Mouse (Mus musculus): ENCODE measurements around the gene Rpap2. TPM values are rescaled to one million over a fixed set of nuclear protein-coding genes. Genes with fewer than 3 reads are reported as not detected.

The Rpap2 gene
- polyA plus RNA-seq, 1 experiment from 2014 or later, result 21.1 TPM

- H3K27ac ChIP-seq (ENCODE audit: low read depth, low read length), result no peak overlapping the region
- H3K4me1 ChIP-seq (replicated peaks; ENCODE audit: control insufficient read depth, insufficient read depth, low read length), result no peaks in the 10 kb centered on the region
- no peak overlapping the region for H3K4me2 ChIP-seq (ENCODE audit: low read depth, low read length, severe bottlenecking)
- H3K9me3 ChIP-seq (ENCODE audit: control insufficient read depth, low read length), result no peaks in the 10 kb centered on the region
- DNase-seq (ENCODE audit: low spot score) (no peak), ATAC-seq (replicated peaks; ENCODE audit: low FRiP score) (no peak)
- H3K9ac ChIP-seq (ENCODE audit: low read length), result no peak overlapping the region
- 97% methylated on average over 3 of the region's 3 CpGs for WGBS
- H3K4me3 ChIP-seq (ENCODE audit: low read depth, low read length), result no peak overlapping the region
- H3K27me3 ChIP-seq (ENCODE audit: control insufficient read depth, insufficient read depth, low read length), result no peaks in the 10 kb centered on the region
- no peaks in the 10 kb centered on the region for H3K36me3 ChIP-seq (ENCODE audit: control insufficient read depth, insufficient read depth, low read length)
Measured at GRCm38 (mm10) chr5:107621327-107621726, 24.2 kb downstream of the Rpap2 start.

GRCm38 (mm10) chr5:107633651-107634050 lies 36.5 kb downstream of the Rpap2 start:
- H3K27me3 ChIP-seq (ENCODE audit: control insufficient read depth, insufficient read depth, low read length), result no peaks in the 10 kb centered on the region
- no peaks in the 10 kb centered on the region for H3K9me3 ChIP-seq (ENCODE audit: control insufficient read depth, low read length)
- H3K4me3 ChIP-seq (ENCODE audit: low read depth, low read length), result no peak overlapping the region
- no peak overlapping the region for H3K27ac ChIP-seq (ENCODE audit: low read depth, low read length)
- no peaks in the 10 kb centered on the region for H3K36me3 ChIP-seq (ENCODE audit: control insufficient read depth, insufficient read depth, low read length)
- WGBS, result 90% methylated on average over 4 of the region's 4 CpGs
- no peak for DNase-seq (ENCODE audit: low spot score)
- ATAC-seq (replicated peaks; ENCODE audit: low FRiP score), result no peak
- no peak overlapping the region for H3K9ac ChIP-seq (ENCODE audit: low read length)
- no peaks in the 10 kb centered on the region for H3K4me1 ChIP-seq (replicated peaks; ENCODE audit: control insufficient read depth, insufficient read depth, low read length)
- no peak overlapping the region for H3K4me2 ChIP-seq (ENCODE audit: low read depth, low read length, severe bottlenecking)

GRCm38 (mm10) chr5:107637106-107637505 lies 39.9 kb downstream of the Rpap2 start:
- DNase-seq (ENCODE audit: low spot score) (no peak), ATAC-seq (replicated peaks; ENCODE audit: low FRiP score) (no peak)
- H3K27me3 ChIP-seq (ENCODE audit: control insufficient read depth, insufficient read depth, low read length), result no peaks in the 10 kb centered on the region
- H3K27ac ChIP-seq (ENCODE audit: low read depth, low read length), result no peak overlapping the region
- no peak overlapping the region for H3K9ac ChIP-seq (ENCODE audit: low read length)
- no peaks in the 10 kb centered on the region for H3K9me3 ChIP-seq (ENCODE audit: control insufficient read depth, low read length)
- no peaks in the 10 kb centered on the region for H3K36me3 ChIP-seq (ENCODE audit: control insufficient read depth, insufficient read depth, low read length)
- H3K4me1 ChIP-seq (replicated peaks; ENCODE audit: control insufficient read depth, insufficient read depth, low read length), result no peaks in the 10 kb centered on the region
- WGBS, result 100% methylated on average over 1 of the region's 1 CpGs
- no peak overlapping the region for H3K4me3 ChIP-seq (ENCODE audit: low read depth, low read length)
- H3K4me2 ChIP-seq (ENCODE audit: low read depth, low read length, severe bottlenecking), result no peak overlapping the region

DNA sequence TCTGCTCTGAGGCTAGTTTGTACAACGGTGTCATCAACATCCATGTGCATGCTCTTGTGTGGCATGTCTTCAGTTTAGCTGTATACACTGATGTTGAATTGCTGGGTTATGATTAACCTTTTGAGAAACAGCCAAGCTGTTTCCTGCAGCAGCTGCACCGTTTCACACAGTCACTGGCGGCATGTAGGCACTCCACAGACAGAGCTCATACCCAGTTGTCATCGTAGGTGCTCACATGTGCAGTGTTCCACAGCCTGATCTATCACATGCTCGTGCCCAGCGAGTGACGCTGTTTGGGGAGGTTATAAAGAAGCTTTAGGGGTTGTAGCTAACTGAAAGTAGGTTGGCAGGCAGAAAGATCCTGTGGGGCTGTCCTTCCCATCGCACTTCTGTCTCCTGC lies 41.2 kb downstream of the Rpap2 start:
- Histone ChIP-seq H3K4me2 (ENCODE audit: low read depth, low read length, severe bottlenecking) (no peak overlapping the region), H3K36me3 (ENCODE audit: control insufficient read depth, insufficient read depth, low read length) (no peaks in the 10 kb centered on the region), H3K27ac (ENCODE audit: low read depth, low read length) (no peak overlapping the region), H3K27me3 (ENCODE audit: control insufficient read depth, insufficient read depth, low read length) (no peaks in the 10 kb centered on the region), H3K4me1 (replicated peaks; ENCODE audit: control insufficient read depth, insufficient read depth, low read length) (no peaks in the 10 kb centered on the region), H3K4me3 (ENCODE audit: low read depth, low read length) (no peak overlapping the region), H3K9ac (ENCODE audit: low read length) (no peak overlapping the region), H3K9me3 (ENCODE audit: control insufficient read depth, low read length) (no peaks in the 10 kb centered on the region)
- WGBS, result 92% methylated on average over 8 of the region's 8 CpGs
- DNase-seq (ENCODE audit: low spot score) (no peak), ATAC-seq (replicated peaks; ENCODE audit: low FRiP score) (no peak)

GRCm38 (mm10) chr5:107644595-107644994 lies 47.4 kb downstream of the Rpap2 start:
- Histone ChIP-seq H3K4me2 (ENCODE audit: low read depth, low read length, severe bottlenecking) (no peak overlapping the region), H3K4me3 (ENCODE audit: low read depth, low read length) (no peak overlapping the region), H3K9ac (ENCODE audit: low read length) (no peak overlapping the region), H3K36me3 (ENCODE audit: control insufficient read depth, insufficient read depth, low read length) (no peaks in the 10 kb centered on the region), H3K27me3 (ENCODE audit: control insufficient read depth, insufficient read depth, low read length) (no peaks in the 10 kb centered on the region), H3K27ac (ENCODE audit: low read depth, low read length) (no peak overlapping the region), H3K9me3 (ENCODE audit: control insufficient read depth, low read length) (no peaks in the 10 kb centered on the region), H3K4me1 (replicated peaks; ENCODE audit: control insufficient read depth, insufficient read depth, low read length) (no peaks in the 10 kb centered on the region)
- 93% methylated on average over 2 of the region's 2 CpGs for WGBS
- ATAC-seq (replicated peaks; ENCODE audit: low FRiP score), result no peak
- no peak for DNase-seq (ENCODE audit: low spot score)

DNA sequence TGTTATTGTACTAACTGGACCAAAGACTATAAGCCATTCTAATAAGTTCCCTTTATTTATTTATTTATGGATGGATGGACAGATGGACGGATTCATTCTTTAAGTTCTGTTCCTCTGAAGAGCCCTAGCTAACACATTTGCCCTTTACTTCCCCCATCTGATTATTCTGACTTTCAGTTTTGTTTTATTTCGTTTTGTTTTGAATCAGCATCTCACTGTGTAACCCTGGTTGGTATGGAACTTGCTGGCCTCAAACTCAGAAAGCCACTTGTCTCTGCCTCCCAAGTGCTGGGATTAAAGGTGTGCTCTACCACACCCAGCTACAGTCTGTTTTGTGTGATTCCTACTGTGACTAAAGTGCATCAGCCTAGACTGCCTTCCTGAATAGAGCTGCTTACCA lies 48.8 kb downstream of the Rpap2 start:
- H3K4me2 ChIP-seq (ENCODE audit: low read depth, low read length, severe bottlenecking), result no peak overlapping the region
- ATAC-seq (replicated peaks; ENCODE audit: low FRiP score) (no peak), DNase-seq (ENCODE audit: low spot score) (no peak)
- 80% methylated on average over 2 of the region's 2 CpGs for WGBS
- no peaks in the 10 kb centered on the region for H3K9me3 ChIP-seq (ENCODE audit: control insufficient read depth, low read length)
- no peak overlapping the region for H3K9ac ChIP-seq (ENCODE audit: low read length)
- H3K36me3 ChIP-seq (ENCODE audit: control insufficient read depth, insufficient read depth, low read length), result no peaks in the 10 kb centered on the region
- no peaks in the 10 kb centered on the region for H3K4me1 ChIP-seq (replicated peaks; ENCODE audit: control insufficient read depth, insufficient read depth, low read length)
- H3K27me3 ChIP-seq (ENCODE audit: control insufficient read depth, insufficient read depth, low read length), result no peaks in the 10 kb centered on the region
- H3K4me3 ChIP-seq (ENCODE audit: low read depth, low read length), result no peak overlapping the region
- no peak overlapping the region for H3K27ac ChIP-seq (ENCODE audit: low read depth, low read length)

GRCm38 (mm10) chr5:107647580-107647979 lies 50.4 kb downstream of the Rpap2 start:
- no peak for ATAC-seq (replicated peaks; ENCODE audit: low FRiP score)
- no peak overlapping the region for H3K4me3 ChIP-seq (ENCODE audit: low read depth, low read length)

DNA sequence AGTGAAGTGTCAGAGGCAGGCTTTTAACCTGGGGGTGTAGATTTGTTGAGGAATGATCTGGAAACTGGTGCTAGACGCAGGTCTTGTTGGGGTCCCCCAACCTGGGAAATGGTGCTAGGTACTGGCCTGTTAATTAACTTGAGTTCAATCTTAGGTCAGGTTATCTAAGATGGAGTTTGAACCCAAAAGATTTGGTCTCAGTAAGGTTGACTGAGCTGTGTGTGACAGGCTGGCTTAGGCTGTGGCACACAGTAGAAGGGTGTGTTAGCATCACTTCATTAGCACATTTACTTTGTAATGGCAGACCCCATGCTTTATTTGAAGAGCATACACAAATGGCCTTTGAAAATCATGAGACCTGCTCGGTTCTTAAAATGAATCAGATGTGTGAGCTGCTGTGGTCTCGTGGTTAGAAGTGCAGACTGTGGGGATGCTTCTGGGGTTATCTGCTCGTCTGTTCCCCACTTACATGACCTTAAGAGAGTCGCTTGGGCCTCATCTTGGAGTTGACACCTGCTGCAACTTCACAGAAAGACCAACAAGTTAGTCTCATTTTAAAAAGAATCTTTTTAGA lies 51.5 kb downstream of the Rpap2 start:
- DNase-seq (ENCODE audit: low spot score) (no peak), ATAC-seq (replicated peaks; ENCODE audit: low FRiP score) (no peak)
- Histone ChIP-seq H3K4me2 (ENCODE audit: low read depth, low read length, severe bottlenecking) (no peak overlapping the region), H3K9ac (ENCODE audit: low read length) (no peak overlapping the region), H3K4me3 (ENCODE audit: low read depth, low read length) (no peak overlapping the region), H3K27ac (ENCODE audit: low read depth, low read length) (no peak overlapping the region), H3K27me3 (ENCODE audit: control insufficient read depth, insufficient read depth, low read length) (no peaks in the 10 kb centered on the region), H3K9me3 (ENCODE audit: control insufficient read depth, low read length) (no peaks in the 10 kb centered on the region), H3K4me1 (replicated peaks; ENCODE audit: control insufficient read depth, insufficient read depth, low read length) (no peaks in the 10 kb centered on the region), H3K36me3 (ENCODE audit: control insufficient read depth, insufficient read depth, low read length) (no peaks in the 10 kb centered on the region)
- WGBS, result 90% methylated on average over 5 of the region's 5 CpGs

More at GRCm38 (mm10) chr5:107647580-107647979, 50.4 kb downstream of the Rpap2 start:
- H3K4me2 ChIP-seq (ENCODE audit: low read depth, low read length, severe bottlenecking), result no peak overlapping the region
- H3K27ac ChIP-seq (ENCODE audit: low read depth, low read length), result no peak overlapping the region
- no peak overlapping the region for H3K9ac ChIP-seq (ENCODE audit: low read length)
- H3K36me3 ChIP-seq (ENCODE audit: control insufficient read depth, insufficient read depth, low read length), result no peaks in the 10 kb centered on the region
- H3K9me3 ChIP-seq (ENCODE audit: control insufficient read depth, low read length), result no peaks in the 10 kb centered on the region
- no peaks in the 10 kb centered on the region for H3K27me3 ChIP-seq (ENCODE audit: control insufficient read depth, insufficient read depth, low read length)
- H3K4me1 ChIP-seq (replicated peaks; ENCODE audit: control insufficient read depth, insufficient read depth, low read length), result no peaks in the 10 kb centered on the region
- 85% methylated on average over 4 of the region's 4 CpGs for WGBS
- no peak for DNase-seq (ENCODE audit: low spot score)

DNA sequence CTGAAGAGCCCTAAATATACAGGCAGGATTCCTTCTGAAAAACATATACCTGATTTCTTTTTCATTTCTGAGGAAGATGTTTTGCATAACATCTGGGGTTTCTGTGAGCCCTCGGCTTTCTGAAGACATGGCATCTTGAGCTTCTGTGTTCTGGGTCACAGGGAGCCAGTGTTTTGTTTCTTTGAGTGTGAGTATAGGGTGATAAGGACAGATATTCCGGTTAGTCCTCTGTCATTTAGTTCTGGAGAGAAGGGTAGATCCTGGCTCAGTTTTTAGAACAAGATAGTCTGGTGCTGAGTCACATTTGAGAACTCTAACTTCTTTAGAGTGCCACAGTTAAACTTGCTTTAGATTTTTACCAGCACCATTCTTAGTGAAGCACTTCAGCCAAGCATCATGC lies 52.5 kb downstream of the Rpap2 start:
- Histone ChIP-seq H3K36me3 (ENCODE audit: control insufficient read depth, insufficient read depth, low read length) (no peaks in the 10 kb centered on the region), H3K27ac (ENCODE audit: low read depth, low read length) (no peak overlapping the region), H3K9ac (ENCODE audit: low read length) (no peak overlapping the region), H3K27me3 (ENCODE audit: control insufficient read depth, insufficient read depth, low read length) (no peaks in the 10 kb centered on the region), H3K4me1 (replicated peaks; ENCODE audit: control insufficient read depth, insufficient read depth, low read length) (no peaks in the 10 kb centered on the region), H3K4me3 (ENCODE audit: low read depth, low read length) (no peak overlapping the region), H3K4me2 (ENCODE audit: low read depth, low read length, severe bottlenecking) (no peak overlapping the region), H3K9me3 (ENCODE audit: control insufficient read depth, low read length) (no peaks in the 10 kb centered on the region)
- ATAC-seq (replicated peaks; ENCODE audit: low FRiP score) (no peak), DNase-seq (ENCODE audit: low spot score) (no peak)
- 78% methylated on average over 2 of the region's 2 CpGs for WGBS

Measured in forebrain, embryonic 11.5 days (tissue).